Mouse (Mus musculus) intestine, postnatal 0 days (tissue): Measurements from ENCODE around the gene Tmem245. TPM values are rescaled to one million over a fixed set of nuclear protein-coding genes. Genes with fewer than 3 reads are reported as not detected.

Experiments
- ATAC-seq: fragments of 200-750 bp; cut with Nextera tagmentation; 2 replicates; pipeline ENCODE4 v1.8.0; 2017; ENCODE audit warnings: mild to moderate bottlenecking, moderate TSS enrichment, moderate library complexity
- H3K27ac ChIP-seq: fragments of 300-500 bp; sonication (generic); 2 replicates; pipeline ENCODE4 v1.5.1; 2014; ENCODE audit warnings: mild to moderate bottlenecking, low read depth, low read length, moderate library complexity
- H3K27me3 ChIP-seq: fragments of 300-500 bp; sonication (generic); replicated peaks from 2 replicates; pipeline ENCODE4 v1.6.1; 2014; ENCODE audit warnings: low read length, mixed read lengths; ENCODE audit not compliant: control insufficient read depth, insufficient read depth
- H3K36me3 ChIP-seq: fragments of 300-500 bp; sonication (generic); 2 replicates; pipeline ENCODE4 v1.6.1; 2014; ENCODE audit warnings: mild to moderate bottlenecking, moderate library complexity; ENCODE audit not compliant: control insufficient read depth, insufficient read depth
- H3K4me1 ChIP-seq: fragments of 300-500 bp; sonication (generic); replicated peaks from 2 replicates; pipeline ENCODE4 v1.6.1; 2014; ENCODE audit warnings: antibody characterized with exemption, low read length, mixed read lengths; ENCODE audit not compliant: control insufficient read depth, insufficient read depth
- H3K4me2 ChIP-seq: fragments of 300-500 bp; sonication (generic); replicated peaks from 2 replicates; pipeline ENCODE4 v1.6.1; 2014; ENCODE audit warnings: low read depth, mild to moderate bottlenecking, moderate library complexity
- H3K4me3 ChIP-seq: fragments of 300-500 bp; sonication (generic); 2 replicates; pipeline ENCODE4 v1.5.1; 2014; ENCODE audit warnings: low read depth, low read length
- H3K9ac ChIP-seq: fragments of 300-500 bp; sonication (generic); 2 replicates; pipeline ENCODE4 v1.6.1; 2014; ENCODE audit warnings: mild to moderate bottlenecking, low read depth, low read length
- H3K9me3 ChIP-seq: fragments of 300-500 bp; sonication (generic); 2 replicates; pipeline ENCODE4 v1.6.1; 2016; ENCODE audit warnings: mixed run types; ENCODE audit not compliant: control insufficient read depth
- CTCF ChIP-seq: sonication (generic); IDR thresholded peaks from 2 replicates; pipeline ENCODE4 v1.5.1; 2016; ENCODE audit warnings: low read depth, mild to moderate bottlenecking, control low read depth, antibody characterized with exemption, moderate library complexity
- whole genome bisulfite sequencing: fragments of 180-500 bp; shearing (Covaris S2); extraction: QIAGEN DNeasy Blood & Tissue Kit; methylation state at CpG from one replicate; pipeline ENCODE4 v1.1.7; 2014; 5-methylcytosine and 5-hydroxymethylcytosine counted together
- polyA plus RNA-seq: library from polyadenylated mRNA; unstranded; fragments of >200 nt; fragmentation: Nextera tagmentation; extraction: Ambion mirVana; gene quantifications from 2 replicates; pipeline ENCODE4 v1.2.1, GENCODE M21; 2015

Tmem245 gene
- polyA plus RNA-seq: 3.3 and 3.6 TPM in 2 replicates

DNA sequence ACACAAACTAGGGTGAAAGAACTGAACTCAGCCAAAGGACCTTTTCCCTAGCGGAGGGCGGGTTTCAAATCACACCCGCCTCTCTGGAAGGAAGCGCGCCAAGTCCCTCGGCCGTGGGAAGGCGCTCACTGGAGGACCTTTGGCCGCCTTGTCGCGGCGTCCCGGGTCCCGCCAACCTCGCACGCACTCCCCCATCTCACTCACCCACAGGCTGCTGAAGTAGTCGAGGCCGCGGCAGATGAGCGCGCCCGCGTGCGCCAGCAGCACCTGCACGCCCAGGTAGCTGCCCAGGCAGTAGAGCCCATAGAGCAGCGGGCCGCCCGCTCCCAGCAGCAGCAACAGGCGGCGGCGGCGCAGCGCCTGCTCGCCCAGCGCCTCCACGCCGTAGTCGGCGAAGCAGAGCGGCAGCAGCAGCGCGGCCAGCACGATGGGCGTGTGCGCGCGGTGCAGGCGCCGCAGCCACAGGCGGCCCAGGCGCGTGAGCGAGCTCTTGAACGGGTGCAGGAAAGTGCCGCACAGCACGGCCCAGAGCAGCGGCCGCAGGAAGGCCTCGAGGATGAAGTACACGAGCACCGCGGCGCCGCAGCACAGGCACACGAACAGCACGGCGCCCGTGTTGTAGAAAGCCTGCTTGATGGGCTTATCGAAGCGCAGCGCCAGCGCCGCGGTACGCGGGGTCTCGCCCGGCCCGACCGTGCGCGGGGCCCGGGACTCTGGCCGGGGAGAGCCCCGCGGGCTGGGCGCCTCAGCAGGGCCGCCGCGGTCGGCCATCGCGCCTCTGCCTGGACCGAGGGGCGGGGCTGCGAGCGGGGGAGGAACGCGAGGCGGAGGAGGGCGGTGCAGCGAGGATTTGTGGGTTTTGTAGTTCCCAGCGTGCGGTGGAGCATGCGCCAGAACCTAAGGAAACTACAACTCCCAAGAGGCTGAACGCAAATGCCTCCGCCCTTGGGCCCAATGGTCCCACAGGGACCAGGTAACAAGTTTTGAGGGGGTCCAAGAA, at the start of gene Tmem245:
TSS of gene Tmem245 (minus strand) at position 797 of the 1,000 bp plus-strand sequence.
- Histone ChIP-seq H3K4me3 (peak within 1 kb of the TSS; percentile 84), H3K27me3 (no peaks in the 10 kb centered on the region), H3K4me1 (peaks cover 5% of the 10 kb centered on the region; the same call in 1 of the 2 replicates), H3K4me2 (peak within 1 kb of the TSS; percentile 95), H3K36me3 (no peaks in the 10 kb centered on the region), H3K27ac (peak within 1 kb of the TSS; percentile 93), H3K9me3 (no peaks in the 10 kb centered on the region), H3K9ac (peak within 1 kb of the TSS; percentile 88)
- ATAC-seq: peak; percentile 86
- TF ChIP-seq CTCF: no peak; the same call in 1 of the 2 replicates
- under 1% methylated on average over 95 of the region's 107 CpGs for WGBS

DNA sequence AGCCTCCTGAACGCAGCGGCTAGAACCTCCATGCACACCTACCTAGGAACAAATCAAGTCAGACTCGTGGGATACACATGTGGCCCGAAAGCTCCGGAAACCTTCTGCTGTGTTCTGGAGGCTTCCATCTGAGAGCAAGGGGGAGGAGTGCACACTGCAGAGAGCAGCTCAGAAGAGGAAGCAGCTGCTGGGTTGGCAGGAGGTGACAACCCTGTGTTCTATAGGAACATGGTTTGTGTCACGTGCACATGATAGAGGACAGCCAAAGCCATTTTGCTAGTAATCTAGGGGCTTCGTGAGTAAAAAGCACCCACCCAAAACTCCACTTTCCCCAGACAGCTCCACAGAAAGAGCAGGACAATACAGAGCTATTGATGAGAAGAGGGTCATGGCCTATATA, 46.1 kb upstream of the Tmem245 start:
- H3K9me3 ChIP-seq: no peaks in the 10 kb centered on the region

GRCm38 (mm10) chr4:56991951-56992350, 44.7 kb upstream of the Tmem245 start:
- 61% methylated on average over 2 of the region's 2 CpGs for WGBS
- H3K36me3 ChIP-seq: no peaks in the 10 kb centered on the region
- TF ChIP-seq CTCF: no peak
- H3K27me3 ChIP-seq: peaks cover 29% of the 10 kb centered on the region
- no peak overlapping the region for H3K4me3 ChIP-seq
- no peaks in the 10 kb centered on the region for H3K4me1 ChIP-seq
- no peak overlapping the region for H3K4me2 ChIP-seq
- H3K27ac ChIP-seq: no peak overlapping the region
- no peak overlapping the region for H3K9ac ChIP-seq
- no peak for ATAC-seq
- H3K9me3 ChIP-seq: no peaks in the 10 kb centered on the region

More for the DNA sequence above, 46.1 kb upstream of the Tmem245 start:
- no peak for TF ChIP-seq CTCF
- H3K4me1 ChIP-seq: no peaks in the 10 kb centered on the region
- H3K4me2 ChIP-seq: no peak overlapping the region
- no peak overlapping the region for H3K9ac ChIP-seq
- H3K27ac ChIP-seq: no peak overlapping the region
- no peak overlapping the region for H3K4me3 ChIP-seq
- no peaks in the 10 kb centered on the region for H3K36me3 ChIP-seq
- no peak for ATAC-seq
- 76% methylated on average over 7 of the region's 7 CpGs for WGBS
- H3K27me3 ChIP-seq: peaks cover 29% of the 10 kb centered on the region

- H3K9me3 ChIP-seq: no peaks in the 10 kb centered on the region
- H3K4me1 ChIP-seq: no peaks in the 10 kb centered on the region
- no peak for TF ChIP-seq CTCF
- no peak for ATAC-seq
- WGBS: under 1% methylated on average over 31 of the region's 44 CpGs
- no peak within 1 kb of the TSS for H3K27ac ChIP-seq
- H3K4me3 ChIP-seq: peak within 1 kb of the TSS; percentile 55
- H3K9ac ChIP-seq: peak within 1 kb of the TSS; percentile 40; the same call in 1 of the 2 replicates
- peak within 1 kb of the TSS; percentile 89 for H3K4me2 ChIP-seq
- no peaks in the 10 kb centered on the region for H3K36me3 ChIP-seq
- H3K27me3 ChIP-seq: peaks cover 29% of the 10 kb centered on the region
Measured at GRCm38 (mm10) chr4:56990215-56990584, 43.0 kb upstream of the Tmem245 start, which contains the start of gene Frrs1l. Gene Frrs1l, minus strand, starts transcription at chr4:56990391.

GRCm38 (mm10) chr4:56989431-56990214, 42.4 kb upstream of the Tmem245 start:
- no peak for TF ChIP-seq CTCF
- 5% methylated on average over 42 of the region's 45 CpGs for WGBS
- Histone ChIP-seq H3K9ac (peak overlapping the region; percentile 40; the same call in 1 of the 2 replicates), H3K9me3 (no peaks in the 10 kb centered on the region), H3K27ac (no peak overlapping the region), H3K4me1 (no peaks in the 10 kb centered on the region), H3K4me3 (peak overlapping the region; percentile 55), H3K27me3 (peaks cover 29% of the 10 kb centered on the region), H3K36me3 (no peaks in the 10 kb centered on the region), H3K4me2 (peak overlapping the region; percentile 89)
- ATAC-seq: no peak
